Mouse (Mus musculus): ENCODE measurements around the gene Pou3f3.

Gene Pou3f3

GRCm38 (mm10) chr1:42694665-42695577 lies 647 bp upstream of the Pou3f3 start:
- DNase-seq, result peak; percentile 64

- peak; percentile 47 for DNase-seq
Measured at GRCm38 (mm10) chr1:42696371-42697031, 933 bp downstream of the Pou3f3 start.

GRCm38 (mm10) chr1:42697321-42697755 lies 1.8 kb downstream of the Pou3f3 start:
- DNase-seq, result no peak

- DNase-seq, result no peak
Measured at GRCm38 (mm10) chr1:42697756-42698583, 2.4 kb downstream of the Pou3f3 start.

GRCm38 (mm10) chr1:42698584-42699333 lies 3.2 kb downstream of the Pou3f3 start:
- no peak for DNase-seq

- no peak for DNase-seq
Measured at GRCm38 (mm10) chr1:42699471-42699871, 3.9 kb downstream of the Pou3f3 start.

GRCm38 (mm10) chr1:42700171-42700570 lies 4.6 kb downstream of the Pou3f3 start:
- no peak for DNase-seq

GRCm38 (mm10) chr1:42700815-42701214 lies 5.2 kb downstream of the Pou3f3 start:
- DNase-seq, result no peak

- DNase-seq, result no peak
Measured at GRCm38 (mm10) chr1:42701833-42702611, 6.5 kb downstream of the Pou3f3 start.

- no peak for DNase-seq
Measured at GRCm38 (mm10) chr1:42702984-42703383, 7.4 kb downstream of the Pou3f3 start.

- DNase-seq, result no peak
Measured at GRCm38 (mm10) chr1:42703424-42703823, 7.9 kb downstream of the Pou3f3 start.

- DNase-seq, result no peak
Measured at GRCm38 (mm10) chr1:42703851-42704613, 8.5 kb downstream of the Pou3f3 start.

GRCm38 (mm10) chr1:42704981-42705810 lies 9.6 kb downstream of the Pou3f3 start:
- DNase-seq, result no peak

- no peak for DNase-seq
Measured at GRCm38 (mm10) chr1:42705811-42706160, 10.2 kb downstream of the Pou3f3 start.

GRCm38 (mm10) chr1:42707196-42707595 lies 11.6 kb downstream of the Pou3f3 start:
- DNase-seq, result no peak

- no peak for DNase-seq
Measured at GRCm38 (mm10) chr1:42707611-42708130, 12.1 kb downstream of the Pou3f3 start.

GRCm38 (mm10) chr1:42709024-42709423 lies 13.5 kb downstream of the Pou3f3 start:
- no peak for DNase-seq

GRCm38 (mm10) chr1:42709431-42710160 lies 14.0 kb downstream of the Pou3f3 start:
- no peak for DNase-seq

GRCm38 (mm10) chr1:42710234-42710633 lies 14.7 kb downstream of the Pou3f3 start:
- no peak for DNase-seq

Data from right cerebral cortex, postnatal 14 days (tissue).